ENCODE assay signal across 8 mouse cellular contexts in genomic region chr10:119615240-119615885, GRCm38 (mm10).
DNase-seq lines count a peak whose midpoint lies in the region; ATAC-seq lines count a peak whose summit lies in the region.

No protein-coding gene starts in this region.

- H3K9ac ChIP-seq in hindbrain, embryonic 12.5 days, result no peak overlapping the region
- no peak overlapping the region for H3K9ac ChIP-seq in stomach, embryonic 16.5 days (ENCODE audit: low read length)

- DNase-seq in ES-CJ7 (ENCODE audit: low read depth, low spot score), result peak; percentile 21
- DNase-seq in brain, adult 2 months (ENCODE audit: low read depth, low spot score), result peak; percentile 65
- peak; percentile 31 to 44 for DNase-seq in frontal cortex, postnatal 36 days (ENCODE audit: low spot score in 2 of 2)
- peak; percentile 20 to 37 for DNase-seq in layer of hippocampus, postnatal 14 days (ENCODE audit: low spot score in 2 of 2)

- no peak overlapping the region for H3K4me2 ChIP-seq in hindbrain, embryonic 12.5 days (replicated peaks)
- H3K4me2 ChIP-seq in stomach, embryonic 16.5 days (ENCODE audit: low read depth, low read length), result peak overlapping the region; percentile 51

- no peaks in the 10 kb centered on the region for H3K36me3 ChIP-seq in hindbrain, embryonic 12.5 days
- H3K36me3 ChIP-seq in stomach, embryonic 16.5 days (ENCODE audit: control insufficient read depth, insufficient read depth, low read length), result no peaks in the 10 kb centered on the region

- 69% methylated on average over 14 of the region's 14 CpGs for WGBS in hindbrain, embryonic 12.5 days
- 67% methylated on average over 14 of the region's 14 CpGs for WGBS in stomach, embryonic 16.5 days

- H3K27ac ChIP-seq in hindbrain, embryonic 12.5 days, result peak overlapping the region; percentile 36; the same call in 1 of the 2 replicates
- H3K27ac ChIP-seq in stomach, embryonic 16.5 days (ENCODE audit: low read length), result peak overlapping the region; percentile 61

- H3K27me3 ChIP-seq in hindbrain, embryonic 12.5 days, result no peaks in the 10 kb centered on the region
- H3K27me3 ChIP-seq in stomach, embryonic 16.5 days (ENCODE audit: control insufficient read depth, insufficient read depth, low read length), result no peaks in the 10 kb centered on the region

- no peaks in the 10 kb centered on the region for H3K9me3 ChIP-seq in hindbrain, embryonic 12.5 days (replicated peaks)
- no peaks in the 10 kb centered on the region for H3K9me3 ChIP-seq in stomach, embryonic 16.5 days (replicated peaks; ENCODE audit: control insufficient read depth, low read length)

- 0 out of 2 replicates have a peak, but pooled peaks have one; percentile 48 for ATAC-seq in hindbrain, embryonic 12.5 days (ENCODE audit: low FRiP score)
- peak; percentile 45 for ATAC-seq in megakaryocyte progenitor cell, adult 5-6 weeks (replicated peaks; ENCODE audit: poor library complexity)
- peak; percentile 93 for ATAC-seq in stomach, embryonic 16.5 days (ENCODE audit: insufficient read depth, low FRiP score)
- no peak for ATAC-seq in monocyte, adult 5-6 weeks (replicated peaks; ENCODE audit: insufficient number of reproducible peaks, low FRiP score, low TSS enrichment, poor library complexity, severe bottlenecking)

- H3K4me3 ChIP-seq in hindbrain, embryonic 12.5 days, result no peak overlapping the region
- H3K4me3 ChIP-seq in stomach, embryonic 16.5 days (replicated peaks; ENCODE audit: low read length), result no peak overlapping the region

- peaks cover 8% of the 10 kb centered on the region for H3K4me1 ChIP-seq in hindbrain, embryonic 12.5 days
- peaks cover 14% of the 10 kb centered on the region for H3K4me1 ChIP-seq in stomach, embryonic 16.5 days (ENCODE audit: control insufficient read depth, insufficient read depth, low read length)
